Mouse (Mus musculus) neural tube, embryonic 11.5 days (tissue): Measurements from ENCODE around the gene Zbtb37. TPM values are rescaled to one million over a fixed set of nuclear protein-coding genes. Genes with fewer than 3 reads are reported as not detected.
"Not testable (repeated sequence)": the region's sequence is repeated elsewhere in the genome, so short reads cannot be mapped to it uniquely, and the experiment has no call there.

Experiments used
- ATAC-seq: fragments of 200-750 bp; cut with Nextera tagmentation; 2 replicates; pipeline ENCODE4 v1.8.0; 2017; ENCODE audit warnings: moderate number of reproducible peaks, mild to moderate bottlenecking, moderate TSS enrichment, moderate library complexity; ENCODE audit not compliant: insufficient read depth, low FRiP score, low TSS enrichment
- DNase-seq: peaks from one replicate; pipeline ENCODE4 v3.0.0-alpha.2; 2015; ENCODE audit warnings: low spot score
- H3K27ac ChIP-seq: fragments of 300-500 bp; sonication (generic); 2 replicates; pipeline ENCODE4 v1.5.1; 2014; ENCODE audit warnings: low read depth, mild to moderate bottlenecking, low read length
- H3K27me3 ChIP-seq: fragments of 300-500 bp; sonication (generic); 2 replicates; pipeline ENCODE4 v1.6.1; 2014; ENCODE audit warnings: mild to moderate bottlenecking, low read length, mixed read lengths; ENCODE audit not compliant: control insufficient read depth, insufficient read depth
- H3K36me3 ChIP-seq: fragments of 300-500 bp; sonication (generic); 2 replicates; pipeline ENCODE4 v1.6.1; 2014; ENCODE audit warnings: mild to moderate bottlenecking, low read length, moderate library complexity, mixed read lengths; ENCODE audit not compliant: control insufficient read depth, insufficient read depth
- H3K4me1 ChIP-seq: fragments of 300-500 bp; sonication (generic); 2 replicates; pipeline ENCODE4 v1.6.1; 2014; ENCODE audit warnings: low read length, mixed read lengths; ENCODE audit not compliant: control insufficient read depth, insufficient read depth
- H3K4me2 ChIP-seq: fragments of 300-500 bp; sonication (generic); 2 replicates; pipeline ENCODE4 v1.6.1; 2014; ENCODE audit warnings: low read depth, mild to moderate bottlenecking, moderate library complexity
- H3K4me3 ChIP-seq: fragments of 300-500 bp; sonication (generic); 2 replicates; pipeline ENCODE4 v1.5.1; 2014; ENCODE audit warnings: low read depth, low read length
- H3K9ac ChIP-seq: fragments of 300-500 bp; sonication (generic); 2 replicates; pipeline ENCODE4 v1.6.1; 2014; ENCODE audit warnings: mild to moderate bottlenecking, low read length
- H3K9me3 ChIP-seq: fragments of 300-500 bp; sonication (generic); 2 replicates; pipeline ENCODE4 v1.6.1; 2016; ENCODE audit warnings: low read length; ENCODE audit not compliant: control insufficient read depth
- WGBS: fragments of 180-500 bp; shearing (Covaris S2); extraction: QIAGEN DNeasy Blood & Tissue Kit; methylation state at CpG from one replicate; pipeline ENCODE4 v1.1.7; 2014; 5-methylcytosine and 5-hydroxymethylcytosine counted together
- polyA plus RNA-seq: library from polyadenylated mRNA; unstranded; fragments of >200 nt; fragmentation: Nextera tagmentation; extraction: Ambion mirVana; gene quantifications from 2 replicates; pipeline ENCODE4 v1.2.1, GENCODE M21; 2014

Zbtb37 gene
- polyA plus RNA-seq, 1 experiment from 2014 or later: 12.4 TPM

- H3K27me3 ChIP-seq: no peaks in the 10 kb centered on the region
- WGBS: 0% methylated on average over 5 of the region's 5 CpGs
- H3K9ac ChIP-seq: peak overlapping the region; percentile 91
- peak overlapping the region; percentile 55 for H3K4me2 ChIP-seq
- peak overlapping the region; percentile 76 for H3K4me3 ChIP-seq
- H3K36me3 ChIP-seq: peaks cover 6% of the 10 kb centered on the region
- peak; percentile 33 for DNase-seq
- ATAC-seq: no peak
- H3K27ac ChIP-seq: peak overlapping the region; percentile 78
- H3K4me1 ChIP-seq: peaks cover 7% of the 10 kb centered on the region
- H3K9me3 ChIP-seq: no peaks in the 10 kb centered on the region
Measured at GRCm38 (mm10) chr1:161036411-161036841, 1.8 kb upstream of the Zbtb37 start.

DNA sequence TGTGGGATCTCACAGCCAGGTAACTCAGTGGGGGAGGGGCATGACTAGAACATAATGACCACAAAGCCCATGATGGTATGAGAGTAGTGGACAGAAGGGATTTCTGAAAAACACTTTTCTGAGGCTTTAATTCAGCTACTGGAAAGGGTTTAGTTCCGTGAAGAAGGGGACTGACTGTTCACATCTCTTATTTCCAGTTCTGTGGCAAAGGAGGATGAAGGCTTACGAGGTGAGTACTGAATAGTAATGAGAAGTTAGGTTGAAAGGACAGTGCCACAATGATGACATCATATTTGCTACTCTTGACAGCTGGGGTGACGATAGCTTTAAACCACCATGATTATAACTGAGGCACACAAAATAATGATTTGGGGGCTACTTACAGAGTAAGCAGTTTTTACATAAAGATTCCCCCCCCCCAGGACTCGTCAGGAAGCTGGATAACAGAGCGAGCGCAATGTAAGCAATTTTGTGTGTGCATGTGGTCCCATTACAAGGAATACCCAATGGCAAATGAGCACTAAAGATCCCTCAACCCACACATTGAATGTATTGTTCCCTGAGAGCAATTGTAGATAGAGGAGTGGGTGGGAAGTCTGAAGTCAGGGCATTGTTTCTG lies 1.2 kb upstream of the Zbtb37 start:
- H3K4me2 ChIP-seq: peak overlapping the region; percentile 55
- DNase-seq (no peak), ATAC-seq (no peak)
- no peaks in the 10 kb centered on the region for H3K27me3 ChIP-seq
- H3K9me3 ChIP-seq: no peaks in the 10 kb centered on the region
- H3K27ac ChIP-seq: peak overlapping the region; percentile 78
- peaks cover 6% of the 10 kb centered on the region for H3K36me3 ChIP-seq
- peak overlapping the region; percentile 76 for H3K4me3 ChIP-seq
- H3K9ac ChIP-seq: peak overlapping the region; percentile 91
- H3K4me1 ChIP-seq: peaks cover 7% of the 10 kb centered on the region
- WGBS: 0% methylated on average over 6 of the region's 6 CpGs

DNA sequence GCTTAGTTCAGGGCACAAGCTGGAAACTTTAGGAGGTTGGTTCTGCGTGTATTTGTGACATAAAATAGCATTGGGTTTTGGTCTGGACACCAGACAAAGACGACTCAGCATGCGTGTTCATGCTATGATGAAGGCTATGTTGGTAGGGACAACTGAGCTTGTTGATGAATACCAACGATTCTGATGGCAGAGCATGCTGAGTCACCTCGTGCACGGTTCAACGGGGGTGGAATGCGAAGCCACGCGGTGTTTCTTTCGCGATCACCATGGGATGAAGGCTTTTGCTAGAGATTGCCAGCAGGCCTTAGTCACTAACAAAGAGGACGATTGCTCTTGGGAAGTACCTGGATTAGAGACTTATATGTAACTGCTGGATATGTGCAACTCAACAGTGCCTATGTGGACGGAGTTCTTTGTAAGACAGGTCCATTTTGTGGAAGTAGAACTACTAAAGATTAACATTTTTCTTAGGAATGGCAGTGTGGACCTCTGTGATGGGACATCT lies 684 bp upstream of the Zbtb37 start:
- WGBS: under 1% methylated on average over 14 of the region's 14 CpGs
- DNase-seq (peak; percentile 67), ATAC-seq (peak; percentile 24)
- H3K4me3 ChIP-seq: peak overlapping the region; percentile 76
- peak overlapping the region; percentile 91 for H3K9ac ChIP-seq
- H3K4me2 ChIP-seq: peak overlapping the region; percentile 55
- H3K4me1 ChIP-seq: peaks cover 7% of the 10 kb centered on the region
- H3K9me3 ChIP-seq: no peaks in the 10 kb centered on the region
- peaks cover 6% of the 10 kb centered on the region for H3K36me3 ChIP-seq
- no peaks in the 10 kb centered on the region for H3K27me3 ChIP-seq
- H3K27ac ChIP-seq: peak overlapping the region; percentile 78

GRCm38 (mm10) chr1:161033856-161034434 lies 704 bp downstream of the Zbtb37 start:
- WGBS: 1% methylated on average over 21 of the region's 21 CpGs
- DNase-seq: no peak
- peak overlapping the region; percentile 68 for H3K4me2 ChIP-seq
- peaks cover 7% of the 10 kb centered on the region for H3K4me1 ChIP-seq
- peaks cover 6% of the 10 kb centered on the region for H3K36me3 ChIP-seq
- H3K27me3 ChIP-seq: no peaks in the 10 kb centered on the region
- no peak for ATAC-seq
- peak overlapping the region; percentile 63; the same call in 1 of the 2 replicates for H3K27ac ChIP-seq
- peak overlapping the region; percentile 76 for H3K4me3 ChIP-seq
- peak overlapping the region; percentile 91 for H3K9ac ChIP-seq
- H3K9me3 ChIP-seq: no peaks in the 10 kb centered on the region

GRCm38 (mm10) chr1:161032345-161032744 lies 2.3 kb downstream of the Zbtb37 start:
- 93% methylated on average over 7 of the region's 7 CpGs for WGBS
- H3K4me1 ChIP-seq: peaks cover 3% of the 10 kb centered on the region; the same call in 1 of the 2 replicates
- no peak overlapping the region for H3K4me3 ChIP-seq
- H3K27ac ChIP-seq: no peak overlapping the region
- no peaks in the 10 kb centered on the region for H3K27me3 ChIP-seq
- H3K9me3 ChIP-seq: no peaks in the 10 kb centered on the region
- ATAC-seq: no peak
- H3K36me3 ChIP-seq: peaks cover 6% of the 10 kb centered on the region
- H3K9ac ChIP-seq: no peak overlapping the region
- no peak for DNase-seq
- H3K4me2 ChIP-seq: no peak overlapping the region

DNA sequence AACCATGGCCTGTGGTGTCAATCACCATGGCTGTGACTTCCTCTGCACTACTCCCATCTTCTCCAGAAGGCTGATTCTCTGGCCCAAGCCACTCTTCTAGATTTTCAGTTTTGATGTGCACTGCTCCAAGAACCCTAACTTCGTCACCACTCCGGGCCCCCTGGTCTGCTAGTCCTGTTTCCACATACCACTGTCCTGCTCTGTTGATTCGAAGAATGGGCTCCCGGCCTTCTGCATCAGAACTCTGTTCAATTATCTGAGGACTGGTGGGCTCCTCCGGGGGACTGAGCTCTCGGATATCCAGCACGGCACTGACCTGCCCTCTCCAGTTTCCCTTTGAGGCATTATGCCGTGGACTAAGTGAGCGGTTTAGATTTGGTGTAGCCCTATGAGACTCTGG lies 2.8 kb downstream of the Zbtb37 start:
- Histone ChIP-seq H3K9me3 (no peaks in the 10 kb centered on the region), H3K36me3 (peaks cover 5% of the 10 kb centered on the region), H3K4me2 (no peak overlapping the region), H3K27ac (no peak overlapping the region), H3K4me3 (no peak overlapping the region), H3K9ac (no peak overlapping the region), H3K4me1 (0 out of 2 replicates have a peak, but pooled peaks cover 3% of the 10 kb centered on the region), H3K27me3 (no peaks in the 10 kb centered on the region)
- 93% methylated on average over 9 of the region's 9 CpGs for WGBS
- no peak for ATAC-seq
- DNase-seq: no peak

GRCm38 (mm10) chr1:161030058-161030457 lies 4.6 kb downstream of the Zbtb37 start:
- no peak overlapping the region for H3K4me3 ChIP-seq
- no peaks in the 10 kb centered on the region; the same call in 1 of the 2 replicates for H3K36me3 ChIP-seq
- no peaks in the 10 kb centered on the region for H3K9me3 ChIP-seq
- DNase-seq (no peak), ATAC-seq (no peak)
- no peaks in the 10 kb centered on the region for H3K27me3 ChIP-seq
- 0 out of 2 replicates have a peak, but pooled peaks cover 3% of the 10 kb centered on the region for H3K4me1 ChIP-seq
- no peak overlapping the region for H3K9ac ChIP-seq
- no peak overlapping the region for H3K27ac ChIP-seq
- H3K4me2 ChIP-seq: no peak overlapping the region
- 95% methylated on average over 3 of the region's 3 CpGs for WGBS

GRCm38 (mm10) chr1:161028427-161028826 lies 6.2 kb downstream of the Zbtb37 start:
- not testable (repeated sequence) for H3K9me3 ChIP-seq, H3K4me1 ChIP-seq, H3K4me2 ChIP-seq, H3K9ac ChIP-seq, ATAC-seq, H3K27ac ChIP-seq, H3K27me3 ChIP-seq, H3K4me3 ChIP-seq, DNase-seq, H3K36me3 ChIP-seq
- 93% methylated on average over 1 of the region's 1 CpGs for WGBS

GRCm38 (mm10) chr1:161027196-161027595 lies 7.5 kb downstream of the Zbtb37 start:
- DNase-seq (no peak), ATAC-seq (no peak)
- WGBS: 88% methylated on average over 2 of the region's 2 CpGs

More at GRCm38 (mm10) chr1:161027196-161027595, 7.5 kb downstream of the Zbtb37 start:
- Histone ChIP-seq H3K9me3 (no peaks in the 10 kb centered on the region), H3K27me3 (no peaks in the 10 kb centered on the region), H3K4me1 (no peaks in the 10 kb centered on the region), H3K4me2 (no peak overlapping the region), H3K4me3 (no peak overlapping the region), H3K27ac (no peak overlapping the region), H3K9ac (no peak overlapping the region), H3K36me3 (no peaks in the 10 kb centered on the region; the same call in 1 of the 2 replicates)
